Mouse (Mus musculus): Measurements from ENCODE around the gene Mif. TPM values are rescaled to one million over a fixed set of nuclear protein-coding genes. Genes with fewer than 3 reads are reported as not detected.

Mif gene
- 921 and 1,563 TPM in 2 replicates for polyA plus RNA-seq (2012; rRNA removed)

DNA sequence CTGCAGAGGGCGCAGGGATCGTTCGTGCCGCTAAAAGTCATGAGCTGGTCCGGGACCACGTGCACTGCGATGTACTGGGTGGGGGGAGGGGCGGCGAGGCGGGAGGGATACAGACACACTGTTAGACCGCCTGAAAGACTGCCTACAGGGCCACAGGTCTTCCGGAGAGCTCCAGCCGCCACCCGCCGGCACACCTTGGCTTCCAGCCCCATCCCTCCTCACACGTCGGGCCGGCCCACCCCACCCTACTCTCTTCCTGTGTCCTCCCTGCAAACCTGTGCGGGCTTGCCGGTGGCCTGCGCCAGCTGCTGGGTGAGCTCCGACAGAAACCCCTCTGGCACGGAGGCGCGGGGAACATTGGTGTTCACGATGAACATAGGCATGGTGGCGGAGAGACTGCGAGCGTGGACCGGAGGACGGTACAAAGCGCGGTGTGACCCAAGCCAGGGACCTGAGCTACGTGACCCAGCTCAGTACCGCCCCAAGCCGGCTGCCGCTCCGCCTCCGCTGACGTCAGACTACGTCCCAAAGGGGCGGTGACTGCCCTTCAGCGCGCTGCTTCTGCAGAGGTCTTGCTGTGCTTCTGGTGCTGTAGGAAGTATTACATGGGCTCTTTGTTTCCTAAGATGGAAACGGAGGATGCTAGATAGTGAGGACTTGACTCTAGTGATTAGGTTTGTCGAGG is at the start of gene Mif:
Gene Mif, minus strand, starts transcription at position 455 of the 685 bp plus-strand sequence.

DNA sequence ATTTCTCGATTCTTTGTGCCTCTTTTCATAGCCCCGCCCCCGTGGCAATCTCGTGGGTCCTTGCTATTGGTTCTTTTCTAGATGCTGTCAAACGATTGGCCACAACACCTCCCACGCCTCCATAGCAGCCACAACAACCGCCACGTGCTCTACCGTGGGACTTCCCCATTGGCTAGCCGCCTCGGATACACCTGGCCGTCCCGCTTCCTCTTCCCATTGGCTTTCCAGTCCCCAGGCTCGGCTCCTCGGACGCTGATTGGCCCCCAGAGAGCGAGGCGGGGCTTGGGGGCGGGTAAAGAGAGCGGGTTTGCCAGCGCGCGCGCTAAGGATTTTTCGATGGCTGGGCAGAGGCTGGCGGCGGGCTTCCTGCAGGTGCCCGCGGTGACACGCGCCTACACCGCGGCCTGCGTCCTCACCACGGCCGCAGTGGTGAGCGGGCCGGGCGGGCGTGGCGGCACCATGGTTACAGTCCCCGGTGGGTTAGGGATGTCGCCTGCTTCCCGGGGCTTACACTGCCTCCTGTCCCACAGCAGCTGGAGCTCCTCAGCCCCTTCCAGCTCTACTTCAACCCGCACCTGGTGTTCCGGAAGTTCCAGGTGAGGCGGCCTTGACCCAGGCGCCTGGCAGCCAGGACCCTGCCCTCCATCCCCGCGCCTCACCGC is 33.2 kb upstream of the Mif start, which contains the start of gene Derl3:
Gene Derl3, plus strand, starts transcription at position 325 of the 662 bp plus-strand sequence.

DNA sequence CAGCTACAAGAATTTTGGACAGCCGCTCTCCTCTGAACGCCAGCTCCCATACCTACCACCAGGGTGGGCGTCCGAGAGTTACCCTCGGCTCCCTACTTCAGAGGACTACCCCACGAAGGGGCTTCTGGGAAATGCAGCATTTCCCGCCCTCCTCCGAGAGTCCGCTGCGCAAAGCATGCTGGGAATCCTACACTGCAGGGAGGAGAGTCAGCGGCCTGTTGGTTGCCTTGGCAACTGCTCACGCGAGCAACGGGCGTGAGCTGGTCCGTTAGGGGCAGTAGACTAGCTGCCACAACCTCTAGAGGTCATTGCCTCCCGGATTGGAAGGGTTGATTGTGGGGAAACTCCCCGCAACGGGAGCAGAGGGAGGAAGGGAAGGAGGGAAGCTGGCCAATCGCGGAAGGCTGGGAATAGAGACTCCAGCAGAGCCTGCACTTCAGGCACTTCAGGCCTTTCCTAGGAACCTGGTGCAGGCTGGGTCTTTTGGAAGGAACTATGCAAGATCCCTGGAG is 22.7 kb downstream of the Mif start, which contains the start of gene Gstt2:
Gene Gstt2, minus strand, starts transcription at position 177 of the 512 bp plus-strand sequence.

DNA sequence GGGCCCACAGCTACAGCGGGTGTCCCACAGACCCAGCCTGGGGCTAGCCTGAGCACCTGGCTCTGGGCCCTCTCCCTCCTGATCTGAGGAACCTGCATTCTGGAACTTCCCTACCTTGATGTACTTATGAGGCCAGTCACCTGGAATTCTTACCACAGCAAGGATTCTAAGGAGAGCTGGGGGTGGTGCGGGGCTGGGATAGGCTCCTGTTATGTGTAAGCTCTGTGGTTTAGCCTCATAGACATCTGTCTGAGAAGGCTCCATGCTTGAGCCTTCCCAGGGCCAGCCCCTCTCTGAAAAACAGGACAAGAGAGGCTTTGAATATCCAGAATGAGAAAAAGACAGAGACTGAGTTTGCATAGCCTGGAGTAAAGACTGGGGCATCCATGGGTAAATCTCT is 37.6 kb downstream of the Mif start, which contains the start of gene Gstt4:
Gene Gstt4, minus strand, starts transcription at position 101 of the 400 bp plus-strand sequence.

Other genes starting within 250 kb of the Mif start
- 16.5 and 18.7 TPM in 2 replicates for gene Susd2, start 216.2 kb downstream of the Mif start, polyA plus RNA-seq (2012; rRNA removed)
- gene Cabin1, start 95.9 kb downstream of the Mif start, polyA plus RNA-seq (2012; rRNA removed), result 15.4 and 19.2 TPM in 2 replicates
- 55.7 and 66.9 TPM in 2 replicates for gene Ddt, start 86.8 kb downstream of the Mif start, polyA plus RNA-seq (2012; rRNA removed)
- 0.61 TPM in 1 of 2 replicates, not detected in the other for gene Gm20441, start 79.3 kb downstream of the Mif start, polyA plus RNA-seq (2012; rRNA removed)
- 37.5 and 38.9 TPM in 2 replicates for gene Gstt3, start 78.8 kb downstream of the Mif start, polyA plus RNA-seq (2012; rRNA removed)
- 55.2 and 70.1 TPM in 2 replicates for gene Gstt1, start 61.7 kb downstream of the Mif start, polyA plus RNA-seq (2012; rRNA removed)
- not detected in 2 replicates for gene Gstt4, start 37.7 kb downstream of the Mif start, polyA plus RNA-seq (2012; rRNA removed)
- 104 and 132 TPM in 2 replicates for gene Gstt2, start 22.8 kb downstream of the Mif start, polyA plus RNA-seq (2012; rRNA removed)
- 28.9 and 38.8 TPM in 2 replicates for gene Derl3, start 33.2 kb upstream of the Mif start, polyA plus RNA-seq (2012; rRNA removed)
- 32.3 and 34.3 TPM in 2 replicates for gene Smarcb1, start 61.4 kb upstream of the Mif start, polyA plus RNA-seq (2012; rRNA removed)
- gene Chchd10, start 72.9 kb upstream of the Mif start, polyA plus RNA-seq (2012; rRNA removed), result 1,169 and 2,852 TPM in 2 replicates
- 11.6 and 13.7 TPM in 2 replicates for gene Mmp11, start 76.3 kb upstream of the Mif start, polyA plus RNA-seq (2012; rRNA removed)
- 0.11 TPM in 1 of 2 replicates, not detected in the other for gene Gm867, start 80.4 kb upstream of the Mif start, polyA plus RNA-seq (2012; rRNA removed)
- 0.11 and 0.31 TPM in 2 replicates for gene Vpreb3, start 82.8 kb upstream of the Mif start, polyA plus RNA-seq (2012; rRNA removed)
- gene Gm5134, start 94.3 kb upstream of the Mif start, polyA plus RNA-seq (2012; rRNA removed), result not detected in 2 replicates
- gene Zfp280b, start 172.4 kb upstream of the Mif start, polyA plus RNA-seq (2012; rRNA removed), result 1.3 and 1.5 TPM in 2 replicates